Mouse (Mus musculus): ENCODE results near the gene Stat5b. TPM values are rescaled to one million over a fixed set of nuclear protein-coding genes. Genes with fewer than 3 reads are reported as not detected.
A peak's percentile ranks its signal among the peaks of the same experiment; 100 is the strongest.

The Stat5b gene
- polyA plus RNA-seq, 1 experiment from 2014 or later, result 17.9 TPM

DNA sequence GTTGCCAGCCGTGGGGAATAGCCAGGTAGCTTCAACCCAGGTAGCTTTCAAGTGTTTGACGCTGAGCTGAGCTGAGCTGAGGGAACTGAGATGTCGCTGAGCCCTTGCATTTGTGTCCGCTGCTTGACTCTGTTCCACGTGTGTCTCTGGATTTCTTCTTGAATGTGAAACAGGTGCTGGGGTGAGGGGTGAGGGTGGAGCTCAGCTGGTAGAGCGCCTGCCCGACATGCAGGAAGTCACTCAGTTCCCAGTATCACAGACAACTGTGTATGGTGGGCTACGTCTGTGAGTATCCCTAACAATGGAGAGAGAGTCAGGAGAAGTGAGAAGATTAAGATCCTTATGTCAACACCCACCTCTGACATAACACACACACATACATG, 20.4 kb upstream of the Stat5b start:
- Histone ChIP-seq H3K9ac (replicated peaks; ENCODE audit: low read depth) (no peak overlapping the region), H3K4me3 (ENCODE audit: low read depth, low read length) (no peak overlapping the region), H3K4me1 (ENCODE audit: insufficient read depth, low read depth, low read length) (no peaks in the 10 kb centered on the region), H3K27ac (ENCODE audit: low read length) (no peak overlapping the region), H3K9me3 (ENCODE audit: low read length) (no peaks in the 10 kb centered on the region), H3K27me3 (replicated peaks; ENCODE audit: insufficient read depth, low read length) (no peaks in the 10 kb centered on the region), H3K36me3 (ENCODE audit: insufficient read depth, low read length) (no peaks in the 10 kb centered on the region), H3K4me2 (replicated peaks; ENCODE audit: low read depth, low read length) (no peak overlapping the region)
- no peak for TF ChIP-seq EP300 (IDR thresholded peaks at IDR 0.05)
- TF ChIP-seq CTCF (IDR thresholded peaks at IDR 0.05), result no peak
- ATAC-seq (no peak), DNase-seq (ENCODE audit: low spot score) (no peak)
- WGBS, result 60% methylated on average over 8 of the region's 8 CpGs

DNA sequence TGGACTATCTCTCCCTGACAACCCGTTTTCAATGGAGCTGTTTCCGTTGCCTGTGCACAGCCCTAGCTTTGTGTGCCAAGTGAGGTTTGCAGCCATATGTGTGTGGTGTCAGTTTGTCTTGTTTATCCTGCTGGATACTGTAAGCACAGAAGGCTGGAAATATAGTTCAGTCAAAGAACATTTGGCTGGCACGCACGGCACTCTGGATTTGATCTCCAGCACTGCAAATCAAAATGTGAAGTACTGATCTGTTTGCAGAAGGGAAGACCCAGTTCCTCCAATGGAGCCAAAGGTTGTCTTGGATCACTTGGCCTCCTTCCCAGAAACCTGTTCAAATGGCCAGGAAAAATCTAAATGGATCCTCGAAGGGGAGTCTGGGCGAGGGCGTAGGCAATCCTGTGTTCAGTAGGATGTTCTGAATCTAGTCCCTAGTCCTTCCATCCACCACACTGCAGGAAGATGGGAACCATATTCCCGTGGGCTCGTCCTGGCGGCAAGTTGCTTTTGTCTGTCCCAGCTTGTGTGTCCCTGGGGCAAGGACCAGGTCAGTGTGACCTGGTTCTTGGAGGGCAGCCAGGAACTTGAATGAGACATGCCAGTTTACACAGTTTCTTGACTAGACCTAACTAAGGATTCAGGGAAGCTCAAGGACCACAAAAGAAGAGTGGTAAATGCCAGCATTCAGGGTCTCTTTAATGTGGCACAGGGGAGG, 19.9 kb upstream of the Stat5b start:
- DNase-seq (ENCODE audit: low spot score), result no peak
- 54% methylated on average over 10 of the region's 10 CpGs for WGBS
- no peaks in the 10 kb centered on the region for H3K4me1 ChIP-seq (ENCODE audit: insufficient read depth, low read depth, low read length)
- no peak overlapping the region for H3K27ac ChIP-seq (ENCODE audit: low read length)
- ATAC-seq, result no peak
- H3K4me2 ChIP-seq (replicated peaks; ENCODE audit: low read depth, low read length), result no peak overlapping the region
- no peak overlapping the region for H3K4me3 ChIP-seq (ENCODE audit: low read depth, low read length)
- H3K27me3 ChIP-seq (replicated peaks; ENCODE audit: insufficient read depth, low read length), result no peaks in the 10 kb centered on the region
- no peaks in the 10 kb centered on the region for H3K36me3 ChIP-seq (ENCODE audit: insufficient read depth, low read length)
- no peak overlapping the region for H3K9ac ChIP-seq (replicated peaks; ENCODE audit: low read depth)
- no peaks in the 10 kb centered on the region for H3K9me3 ChIP-seq (ENCODE audit: low read length)
- TF ChIP-seq EP300 (IDR thresholded peaks at IDR 0.05) (no peak), CTCF (IDR thresholded peaks at IDR 0.05) (no peak)

DNA sequence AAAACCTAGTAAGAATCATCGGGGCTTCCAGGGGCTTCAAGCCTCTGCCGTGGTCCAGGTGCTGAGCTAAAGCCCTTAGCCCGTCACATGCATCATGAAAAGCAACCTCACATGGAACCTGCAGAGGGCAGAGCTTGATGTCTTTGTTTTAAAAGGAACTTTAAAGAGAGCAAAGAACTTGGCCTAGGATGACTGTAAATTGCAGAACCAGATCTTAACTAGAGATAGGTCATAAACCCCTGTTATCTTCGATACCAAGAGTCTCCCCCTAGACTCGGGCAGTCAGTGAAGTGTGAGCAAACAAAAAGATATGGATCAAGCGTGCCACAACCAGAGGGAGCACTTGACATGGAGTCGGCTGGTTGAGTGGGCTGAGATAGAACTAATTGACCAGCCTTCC, 15.1 kb upstream of the Stat5b start:
- Histone ChIP-seq H3K9me3 (ENCODE audit: low read length) (no peaks in the 10 kb centered on the region), H3K4me3 (ENCODE audit: low read depth, low read length) (no peak overlapping the region), H3K9ac (replicated peaks; ENCODE audit: low read depth) (no peak overlapping the region), H3K4me2 (replicated peaks; ENCODE audit: low read depth, low read length) (no peak overlapping the region), H3K4me1 (ENCODE audit: insufficient read depth, low read depth, low read length) (no peaks in the 10 kb centered on the region), H3K27me3 (replicated peaks; ENCODE audit: insufficient read depth, low read length) (no peaks in the 10 kb centered on the region), H3K27ac (ENCODE audit: low read length) (no peak overlapping the region), H3K36me3 (ENCODE audit: insufficient read depth, low read length) (no peaks in the 10 kb centered on the region)
- TF ChIP-seq EP300 (IDR thresholded peaks at IDR 0.05), result no peak
- no peak for TF ChIP-seq CTCF (IDR thresholded peaks at IDR 0.05)
- no peak for DNase-seq (ENCODE audit: low spot score)
- 61% methylated on average over 7 of the region's 7 CpGs for WGBS
- ATAC-seq, result no peak

DNA sequence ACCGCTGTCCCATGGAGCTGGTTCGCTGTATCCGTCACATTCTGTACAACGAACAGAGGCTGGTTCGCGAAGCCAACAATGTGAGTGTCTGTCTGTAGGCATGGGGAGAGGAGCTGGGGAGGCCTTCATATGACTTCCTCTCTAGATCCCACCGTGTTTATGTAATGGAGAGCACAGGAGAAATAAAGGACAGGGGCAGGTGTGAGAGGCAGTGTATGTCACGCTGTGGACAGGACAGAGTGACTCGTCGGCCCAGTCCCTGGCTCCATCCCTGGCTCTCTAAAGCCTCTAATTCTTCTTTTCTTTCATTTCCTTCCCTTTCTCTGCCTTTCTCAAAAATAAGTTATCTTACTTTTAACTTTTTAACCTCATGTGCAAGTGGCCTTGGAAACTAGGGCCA, 12.6 kb upstream of the Stat5b start:
- no peak overlapping the region for H3K4me3 ChIP-seq (ENCODE audit: low read depth, low read length)
- no peaks in the 10 kb centered on the region for H3K4me1 ChIP-seq (ENCODE audit: insufficient read depth, low read depth, low read length)
- TF ChIP-seq EP300 (IDR thresholded peaks at IDR 0.05), result no peak
- no peak for TF ChIP-seq CTCF (IDR thresholded peaks at IDR 0.05)
- no peaks in the 10 kb centered on the region for H3K9me3 ChIP-seq (ENCODE audit: low read length)
- ATAC-seq (no peak), DNase-seq (ENCODE audit: low spot score) (no peak)
- H3K27ac ChIP-seq (ENCODE audit: low read length), result no peak overlapping the region
- H3K4me2 ChIP-seq (replicated peaks; ENCODE audit: low read depth, low read length), result no peak overlapping the region
- H3K27me3 ChIP-seq (replicated peaks; ENCODE audit: insufficient read depth, low read length), result no peaks in the 10 kb centered on the region
- no peak overlapping the region for H3K9ac ChIP-seq (replicated peaks; ENCODE audit: low read depth)
- H3K36me3 ChIP-seq (ENCODE audit: insufficient read depth, low read length), result no peaks in the 10 kb centered on the region
- 85% methylated on average over 10 of the region's 10 CpGs for WGBS

DNA sequence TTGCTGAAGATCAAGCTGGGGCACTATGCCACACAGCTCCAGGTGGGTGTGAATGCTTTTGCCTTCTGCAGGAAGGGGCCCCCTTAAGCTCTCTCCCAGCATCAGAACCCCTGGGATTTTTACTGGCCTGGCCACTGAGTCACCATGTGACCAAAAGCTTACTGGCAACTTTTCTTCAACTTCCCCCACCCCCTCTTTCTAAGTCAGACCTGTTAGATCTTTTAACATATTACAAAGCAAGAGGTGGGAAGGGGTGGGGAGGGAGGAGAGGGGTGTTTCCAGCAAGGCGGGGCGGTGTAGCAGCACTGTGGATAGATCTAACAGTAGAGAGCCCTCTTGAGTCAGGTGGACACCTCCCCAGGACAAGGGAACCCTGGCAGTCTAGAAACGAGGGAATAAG, 11.3 kb upstream of the Stat5b start:
- DNase-seq (ENCODE audit: low spot score) (no peak), ATAC-seq (no peak)
- Histone ChIP-seq H3K4me3 (ENCODE audit: low read depth, low read length) (no peak overlapping the region), H3K4me2 (replicated peaks; ENCODE audit: low read depth, low read length) (no peak overlapping the region), H3K9ac (replicated peaks; ENCODE audit: low read depth) (no peak overlapping the region), H3K4me1 (ENCODE audit: insufficient read depth, low read depth, low read length) (no peaks in the 10 kb centered on the region), H3K27me3 (replicated peaks; ENCODE audit: insufficient read depth, low read length) (no peaks in the 10 kb centered on the region), H3K27ac (ENCODE audit: low read length) (no peak overlapping the region), H3K9me3 (ENCODE audit: low read length) (no peaks in the 10 kb centered on the region), H3K36me3 (ENCODE audit: insufficient read depth, low read length) (no peaks in the 10 kb centered on the region)
- WGBS, result 48% methylated on average over 3 of the region's 3 CpGs
- no peak for TF ChIP-seq CTCF (IDR thresholded peaks at IDR 0.05)

DNA sequence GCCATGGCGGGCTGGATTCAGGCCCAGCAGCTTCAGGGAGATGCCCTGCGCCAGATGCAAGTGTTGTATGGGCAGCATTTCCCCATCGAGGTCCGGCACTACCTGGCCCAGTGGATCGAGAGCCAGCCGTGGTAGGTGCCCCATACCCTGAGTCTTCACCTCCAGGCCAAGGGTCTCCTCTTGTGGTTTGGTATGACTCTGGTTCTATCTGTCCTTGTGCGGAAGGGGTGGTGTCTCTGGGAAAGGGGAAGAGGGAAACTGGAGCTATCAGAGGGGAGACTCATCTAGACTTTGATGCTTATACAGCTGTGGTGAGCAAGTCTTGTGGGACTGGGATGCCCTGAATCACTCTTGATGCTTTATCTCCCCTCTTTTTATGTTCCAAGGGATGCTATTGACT, 10.8 kb upstream of the Stat5b start:
- ATAC-seq (no peak), DNase-seq (ENCODE audit: low spot score) (no peak)
- Histone ChIP-seq H3K4me1 (ENCODE audit: insufficient read depth, low read depth, low read length) (no peaks in the 10 kb centered on the region), H3K27me3 (replicated peaks; ENCODE audit: insufficient read depth, low read length) (no peaks in the 10 kb centered on the region), H3K27ac (ENCODE audit: low read length) (no peak overlapping the region), H3K36me3 (ENCODE audit: insufficient read depth, low read length) (no peaks in the 10 kb centered on the region), H3K4me3 (ENCODE audit: low read depth, low read length) (no peak overlapping the region), H3K9me3 (ENCODE audit: low read length) (no peaks in the 10 kb centered on the region), H3K9ac (replicated peaks; ENCODE audit: low read depth) (no peak overlapping the region), H3K4me2 (replicated peaks; ENCODE audit: low read depth, low read length) (peak overlapping the region; percentile 82; the same call in 1 of the 2 replicates)
- TF ChIP-seq EP300 (IDR thresholded peaks at IDR 0.05), result no peak
- WGBS, result 83% methylated on average over 7 of the region's 7 CpGs
